Mouse (Mus musculus): Measurements from ENCODE around the gene Lgals4.

Lgals4 gene

GRCm38 (mm10) chr7:28821261-28821831, 12.3 kb upstream of the Lgals4 start:
- in situ Hi-C loops (cut with MboI; ENCODE audit: low sequenced_read_pairs) = no loop called here

GRCm38 (mm10) chr7:28822556-28822955, 11.1 kb upstream of the Lgals4 start:
- in situ Hi-C loops (cut with MboI; ENCODE audit: low sequenced_read_pairs) = no loop called here

GRCm38 (mm10) chr7:28822993-28823903, 10.4 kb upstream of the Lgals4 start:
- in situ Hi-C loops (cut with MboI; ENCODE audit: low sequenced_read_pairs) = no loop called here

GRCm38 (mm10) chr7:28823932-28824331, 9.7 kb upstream of the Lgals4 start:
- in situ Hi-C loops (cut with MboI; ENCODE audit: low sequenced_read_pairs) = no loop called here

GRCm38 (mm10) chr7:28824941-28825685, 8.5 kb upstream of the Lgals4 start, which contains the start of gene Ech1:
Ech1 (plus strand) TSS chr7:28825217.
- in situ Hi-C loops (cut with MboI; ENCODE audit: low sequenced_read_pairs) = no loop called here

- in situ Hi-C loops (cut with MboI; ENCODE audit: low sequenced_read_pairs) = no loop called here
Measured at GRCm38 (mm10) chr7:28825686-28826401, 7.8 kb upstream of the Lgals4 start.

- in situ Hi-C loops (cut with MboI; ENCODE audit: low sequenced_read_pairs) = no loop called here
Measured at GRCm38 (mm10) chr7:28826402-28826772, 7.3 kb upstream of the Lgals4 start.

GRCm38 (mm10) chr7:28827338-28827737, 6.3 kb upstream of the Lgals4 start:
- in situ Hi-C loops (cut with MboI; ENCODE audit: low sequenced_read_pairs) = no loop called here

- in situ Hi-C loops (cut with MboI; ENCODE audit: low sequenced_read_pairs) = no loop called here
Measured at GRCm38 (mm10) chr7:28829821-28830220, 3.8 kb upstream of the Lgals4 start.

GRCm38 (mm10) chr7:28830981-28831380, 2.7 kb upstream of the Lgals4 start:
- in situ Hi-C loops (cut with MboI; ENCODE audit: low sequenced_read_pairs) = no loop called here

GRCm38 (mm10) chr7:28831411-28832125, 2.1 kb upstream of the Lgals4 start:
- in situ Hi-C loops (cut with MboI; ENCODE audit: low sequenced_read_pairs) = no loop called here

- in situ Hi-C loops (cut with MboI; ENCODE audit: low sequenced_read_pairs) = no loop called here
Measured at GRCm38 (mm10) chr7:28832137-28832536, 1.5 kb upstream of the Lgals4 start.

- in situ Hi-C loops (cut with MboI; ENCODE audit: low sequenced_read_pairs) = no loop called here
Measured at GRCm38 (mm10) chr7:28836936-28837335, 3.3 kb downstream of the Lgals4 start.

GRCm38 (mm10) chr7:28838331-28838730, 4.7 kb downstream of the Lgals4 start:
- in situ Hi-C loops (cut with MboI; ENCODE audit: low sequenced_read_pairs) = no loop called here

- in situ Hi-C loops (cut with MboI; ENCODE audit: low sequenced_read_pairs) = no loop called here
Measured at GRCm38 (mm10) chr7:28847273-28847672, 13.6 kb downstream of the Lgals4 start.

- in situ Hi-C loops (cut with MboI; ENCODE audit: low sequenced_read_pairs) = no loop called here
Measured at GRCm38 (mm10) chr7:28849700-28850236, 16.1 kb downstream of the Lgals4 start.

GRCm38 (mm10) chr7:28850642-28851041, 17.0 kb downstream of the Lgals4 start:
- in situ Hi-C loops (cut with MboI; ENCODE audit: low sequenced_read_pairs) = no loop called here

- in situ Hi-C loops (cut with MboI; ENCODE audit: low sequenced_read_pairs) = no loop called here
Measured at GRCm38 (mm10) chr7:28859953-28860352, 26.3 kb downstream of the Lgals4 start.

GRCm38 (mm10) chr7:28860898-28861297, 27.2 kb downstream of the Lgals4 start:
- in situ Hi-C loops (cut with MboI; ENCODE audit: low sequenced_read_pairs) = no loop called here

All from CH12F3 (cell line).